Comparison of ENCODE assay signal across 13 mouse cellular contexts in genomic region chr4:47245621-47246020, GRCm38 (mm10).
"Had no signal": no experiment of that assay in that cellular context is flagged by ENCODE, and none has a peak within 500 bp of the region (broad histone marks: within the 10 kb centered on the region; RNA-seq: fewer than 3 reads in every experiment).

No protein-coding gene starts in this region.

- ATAC-seq: inflammation-experienced regulatory T-cells, adult 6 months; midbrain, embryonic 16.5 days had no signal

- H3K9me3 ChIP-seq: limb, embryonic 13.5 days; liver, embryonic 13.5 days; midbrain, embryonic 12.5 days; neural tube, embryonic 13.5 days had no signal

- H3K27ac ChIP-seq: limb, embryonic 13.5 days; liver, embryonic 13.5 days; midbrain, embryonic 12.5 days; neural tube, embryonic 13.5 days had no signal

- H3K4me1 ChIP-seq: liver, embryonic 13.5 days; neural tube, embryonic 13.5 days had no signal

- H3K9ac ChIP-seq: limb, embryonic 13.5 days; liver, embryonic 13.5 days; midbrain, embryonic 12.5 days; neural tube, embryonic 13.5 days had no signal

- H3K36me3 ChIP-seq: limb, embryonic 13.5 days; liver, embryonic 13.5 days; midbrain, embryonic 12.5 days; neural tube, embryonic 13.5 days had no signal

- H3K4me3 ChIP-seq: limb, embryonic 13.5 days; liver, embryonic 13.5 days; midbrain, embryonic 12.5 days; neural tube, embryonic 13.5 days had no signal

- H3K27me3 ChIP-seq: limb, embryonic 13.5 days; liver, embryonic 13.5 days; midbrain, embryonic 12.5 days; neural tube, embryonic 13.5 days had no signal

- DNase-seq: left cerebral cortex, postnatal 4 days; liver, embryonic 13.5 days; lung, adult 18-20 months; retina, postnatal 1 day; right cerebral cortex, postnatal 4 days; spleen, adult 18-20 months; thymus, adult 18-20 months; thymus, postnatal 14 days had no signal

- H3K4me2 ChIP-seq: limb, embryonic 13.5 days; liver, embryonic 13.5 days; midbrain, embryonic 12.5 days; neural tube, embryonic 13.5 days had no signal
